Mouse (Mus musculus) MEL (cell line): Measurements from ENCODE around the gene Dpep1.

Experiments used
- CHD2 ChIP-seq: IDR thresholded peaks from 2 replicates; pipeline ENCODE4 v1.6.1; 2011; ENCODE audit warnings: low read length, improper control_type of control experiment
- CTCF ChIP-seq, 3 experiments: IDR thresholded peaks in 2 of 3; conservative IDR thresholded peaks in 1 of 3; 2 replicates each; pipeline ENCODE4 v1.5.1; 2011 to 2012; ENCODE audit warnings: low read length in 3 of 3, low read depth in 2 of 3, mild to moderate bottlenecking in 2 of 3, improper control_type of control experiment in 1 of 3, inconsistent platforms in 1 of 3, mixed read lengths in 1 of 3, moderate library complexity in 1 of 3; ENCODE audit not compliant: control insufficient read depth in 1 of 3, insufficient read depth in 1 of 3, poor library complexity in 1 of 3, severe bottlenecking in 1 of 3
- EP300 ChIP-seq, 2 experiments: IDR thresholded peaks; 2 replicates each; pipeline ENCODE4 v1.6.1; 2011; ENCODE audit warnings: improper control_type of control experiment in 2 of 2, low read length in 2 of 2, low read depth in 1 of 2, mild to moderate bottlenecking in 1 of 2
- GATA1 ChIP-seq: IDR thresholded peaks from 2 replicates; pipeline ENCODE4 v1.6.1; 2011; ENCODE audit warnings: low read depth, low read length, improper control_type of control experiment
- HCFC1 ChIP-seq: IDR thresholded peaks from 2 replicates; pipeline ENCODE4 v1.6.1; 2012; ENCODE audit warnings: low read depth, mild to moderate bottlenecking, inconsistent platforms, low read length, improper control_type of control experiment, moderate library complexity
- JUND ChIP-seq: IDR thresholded peaks from 2 replicates; pipeline ENCODE4 v1.6.1; 2011; ENCODE audit warnings: low read depth, mild to moderate bottlenecking, improper control_type of control experiment, low read length
- KAT2A ChIP-seq: conservative IDR thresholded peaks from 2 replicates; pipeline ENCODE4 v1.6.1; 2012; ENCODE audit warnings: low read depth, low read length, improper control_type of control experiment, inconsistent platforms
- NRF1 ChIP-seq: IDR thresholded peaks from 2 replicates; pipeline ENCODE4 v1.6.1; 2014; ENCODE audit warnings: low read depth, mild to moderate bottlenecking, inconsistent platforms, low read length, improper control_type of control experiment, moderate library complexity; ENCODE audit not compliant: poor library complexity, insufficient read depth, severe bottlenecking
- POLR2A ChIP-seq, 2 experiments: IDR thresholded peaks; 2 replicates each; pipeline ENCODE4 v1.6.1; 2011 to 2012; ENCODE audit warnings: low read length in 2 of 2, mild to moderate bottlenecking in 2 of 2, control low read depth in 1 of 2, improper control_type of control experiment in 1 of 2, low read depth in 1 of 2, moderate library complexity in 1 of 2; ENCODE audit not compliant: control insufficient read depth in 1 of 2, insufficient read depth in 1 of 2, poor library complexity in 1 of 2
- TCF12 ChIP-seq: IDR thresholded peaks from 2 replicates; pipeline ENCODE4 v1.6.1; 2014; ENCODE audit warnings: low read depth, mild to moderate bottlenecking, inconsistent platforms, low read length, improper control_type of control experiment, moderate library complexity
- USF1 ChIP-seq: IDR thresholded peaks from 2 replicates; pipeline ENCODE4 v1.6.1; 2014; ENCODE audit warnings: low read depth, mild to moderate bottlenecking, inconsistent platforms, low read length, improper control_type of control experiment, moderate library complexity
- ZKSCAN1 ChIP-seq: IDR thresholded peaks from 2 replicates; pipeline ENCODE4 v1.6.1; 2012; ENCODE audit warnings: low read depth, mild to moderate bottlenecking, inconsistent platforms, low read length, improper control_type of control experiment, moderate library complexity

- no peak for TF ChIP-seq NRF1
- no peak for TF ChIP-seq USF1
- TF ChIP-seq GATA1, result no peak
- no peak for TF ChIP-seq CTCF (IDR thresholded peaks at IDR 0.05 in 2 of 3, conservative IDR thresholded peaks at IDR 0.05 in 1 of 3; ENCODE audit: control insufficient read depth in 1 of 3, insufficient read depth in 1 of 3, low read depth in 2 of 3, low read length in 3 of 3, poor library complexity in 1 of 3, severe bottlenecking in 1 of 3)
- TF ChIP-seq POLR2A (IDR thresholded peaks at IDR 0.05; ENCODE audit: control insufficient read depth in 1 of 2, insufficient read depth in 1 of 2, low read depth in 1 of 2, low read length in 2 of 2, poor library complexity in 1 of 2), result no peak
- TF ChIP-seq EP300 (IDR thresholded peaks at IDR 0.05; ENCODE audit: low read depth in 1 of 2, low read length in 2 of 2), result no peak
- TF ChIP-seq JUND, result no peak
- TF ChIP-seq CHD2, result no peak
- no peak for TF ChIP-seq TCF12
- TF ChIP-seq KAT2A, result no peak
- no peak for TF ChIP-seq HCFC1
- no peak for TF ChIP-seq ZKSCAN1
These were observed 62.6 kb downstream of the Dpep1 start for GRCm38 (mm10) chr8:123248596-123248995.
